Mouse (Mus musculus): Measurements from ENCODE around the gene Zfp704. TPM values are rescaled to one million over a fixed set of nuclear protein-coding genes. Genes with fewer than 3 reads are reported as not detected.

Gene Zfp704
- polyA plus RNA-seq, 1 experiment from 2014 or later: 8.5 TPM

- H3K9ac ChIP-seq: no peak overlapping the region
- peak; percentile 3; the same call in 1 of the 2 replicates for ATAC-seq (ENCODE audit: low read depth)
- peak overlapping the region; percentile 33 for H3K4me2 ChIP-seq
- peak overlapping the region; percentile 78 for H3K27ac ChIP-seq (replicated peaks)
- H3K4me3 ChIP-seq: no peak overlapping the region
- WGBS: 34% methylated on average over 7 of the region's 7 CpGs
- no peaks in the 10 kb centered on the region for H3K27me3 ChIP-seq
- no peaks in the 10 kb centered on the region for H3K9me3 ChIP-seq
- H3K36me3 ChIP-seq: no peaks in the 10 kb centered on the region
- H3K4me1 ChIP-seq (replicated peaks): peaks cover 65% of the 10 kb centered on the region
Measured at GRCm38 (mm10) chr3:9520728-9521054, 89.2 kb downstream of the Zfp704 start.

GRCm38 (mm10) chr3:9520051-9520727 is 89.7 kb downstream of the Zfp704 start:
- peak overlapping the region; percentile 78 for H3K27ac ChIP-seq (replicated peaks)

GRCm38 (mm10) chr3:9519491-9519890 is 90.4 kb downstream of the Zfp704 start:
- ATAC-seq (ENCODE audit: low read depth): no peak
- H3K27ac ChIP-seq (replicated peaks): peak overlapping the region; percentile 78
- no peaks in the 10 kb centered on the region for H3K36me3 ChIP-seq
- no peak overlapping the region for H3K4me2 ChIP-seq
- H3K9me3 ChIP-seq: no peaks in the 10 kb centered on the region
- peaks cover 65% of the 10 kb centered on the region for H3K4me1 ChIP-seq (replicated peaks)
- H3K9ac ChIP-seq: 0 out of 2 replicates have a peak overlapping the region, but pooled peaks have one; percentile 56
- 43% methylated on average over 4 of the region's 4 CpGs for WGBS
- no peaks in the 10 kb centered on the region for H3K27me3 ChIP-seq
- H3K4me3 ChIP-seq: no peak overlapping the region

More at GRCm38 (mm10) chr3:9520051-9520727, 89.7 kb downstream of the Zfp704 start:
- ATAC-seq (ENCODE audit: low read depth): peak; percentile 86
- Histone ChIP-seq H3K36me3 (no peaks in the 10 kb centered on the region), H3K9me3 (no peaks in the 10 kb centered on the region), H3K9ac (peak overlapping the region; percentile 56; the same call in 1 of the 2 replicates), H3K4me2 (peak overlapping the region; percentile 33), H3K4me1 (replicated peaks) (peaks cover 65% of the 10 kb centered on the region), H3K27me3 (no peaks in the 10 kb centered on the region), H3K4me3 (no peak overlapping the region)
- WGBS: 6% methylated on average over 17 of the region's 17 CpGs

GRCm38 (mm10) chr3:9518936-9519335 is 90.9 kb downstream of the Zfp704 start:
- Histone ChIP-seq H3K4me3 (no peak overlapping the region), H3K4me2 (no peak overlapping the region), H3K27ac (replicated peaks) (peak overlapping the region; percentile 78; the same call in 1 of the 2 replicates), H3K36me3 (no peaks in the 10 kb centered on the region), H3K9me3 (no peaks in the 10 kb centered on the region), H3K27me3 (no peaks in the 10 kb centered on the region), H3K4me1 (replicated peaks) (peaks cover 64% of the 10 kb centered on the region), H3K9ac (no peak overlapping the region)
- WGBS: 95% methylated on average over 7 of the region's 7 CpGs
- no peak for ATAC-seq (ENCODE audit: low read depth)

GRCm38 (mm10) chr3:9516119-9516855 is 93.6 kb downstream of the Zfp704 start:
- H3K36me3 ChIP-seq: no peaks in the 10 kb centered on the region
- H3K27ac ChIP-seq (replicated peaks): no peak overlapping the region
- no peak for ATAC-seq (ENCODE audit: low read depth)
- no peak overlapping the region for H3K4me3 ChIP-seq
- no peak overlapping the region for H3K9ac ChIP-seq
- H3K4me1 ChIP-seq (replicated peaks): peaks cover 50% of the 10 kb centered on the region
- 71% methylated on average over 7 of the region's 8 CpGs for WGBS
- no peak overlapping the region for H3K4me2 ChIP-seq
- H3K27me3 ChIP-seq: no peaks in the 10 kb centered on the region
- no peaks in the 10 kb centered on the region for H3K9me3 ChIP-seq

- no peaks in the 10 kb centered on the region for H3K27me3 ChIP-seq
- no peak overlapping the region for H3K4me3 ChIP-seq
- no peaks in the 10 kb centered on the region for H3K36me3 ChIP-seq
- H3K4me2 ChIP-seq: no peak overlapping the region
- WGBS: 86% methylated on average over 8 of the region's 8 CpGs
- no peak for ATAC-seq (ENCODE audit: low read depth)
- H3K4me1 ChIP-seq (replicated peaks): peaks cover 43% of the 10 kb centered on the region
- H3K27ac ChIP-seq (replicated peaks): no peak overlapping the region
- no peak overlapping the region for H3K9ac ChIP-seq
- H3K9me3 ChIP-seq: no peaks in the 10 kb centered on the region
Measured at GRCm38 (mm10) chr3:9515527-9515926, 94.4 kb downstream of the Zfp704 start.

- Histone ChIP-seq H3K36me3 (no peaks in the 10 kb centered on the region), H3K4me1 (replicated peaks) (peaks cover 25% of the 10 kb centered on the region), H3K4me3 (no peak overlapping the region), H3K4me2 (no peak overlapping the region), H3K9me3 (no peaks in the 10 kb centered on the region), H3K9ac (no peak overlapping the region), H3K27ac (replicated peaks) (peak overlapping the region; percentile 46; the same call in 1 of the 2 replicates), H3K27me3 (no peaks in the 10 kb centered on the region)
- WGBS: 17% methylated on average over 7 of the region's 7 CpGs
- peak; percentile 49; the same call in 1 of the 2 replicates for ATAC-seq (ENCODE audit: low read depth)
Measured at GRCm38 (mm10) chr3:9513703-9514110, 96.2 kb downstream of the Zfp704 start.

- H3K27me3 ChIP-seq: no peaks in the 10 kb centered on the region
- no peaks in the 10 kb centered on the region for H3K36me3 ChIP-seq
- no peaks in the 10 kb centered on the region for H3K9me3 ChIP-seq
- ATAC-seq (ENCODE audit: low read depth): no peak
- H3K27ac ChIP-seq (replicated peaks): no peak overlapping the region
- no peak overlapping the region for H3K4me2 ChIP-seq
- WGBS: 95% methylated on average over 10 of the region's 10 CpGs
- H3K9ac ChIP-seq: no peak overlapping the region
- no peak overlapping the region for H3K4me3 ChIP-seq
- H3K4me1 ChIP-seq (replicated peaks): peaks cover 20% of the 10 kb centered on the region
Measured at GRCm38 (mm10) chr3:9512199-9512598, 97.7 kb downstream of the Zfp704 start.

- no peak overlapping the region for H3K4me3 ChIP-seq
- H3K4me1 ChIP-seq (replicated peaks): peaks cover 19% of the 10 kb centered on the region
- WGBS: 75% methylated on average over 6 of the region's 6 CpGs
- no peak overlapping the region for H3K27ac ChIP-seq (replicated peaks)
- H3K27me3 ChIP-seq: no peaks in the 10 kb centered on the region
- no peak overlapping the region for H3K9ac ChIP-seq
- no peak for ATAC-seq (ENCODE audit: low read depth)
- no peaks in the 10 kb centered on the region for H3K36me3 ChIP-seq
- H3K4me2 ChIP-seq: no peak overlapping the region
- H3K9me3 ChIP-seq: no peaks in the 10 kb centered on the region
Measured at GRCm38 (mm10) chr3:9505692-9506211, 104.1 kb downstream of the Zfp704 start.

- no peaks in the 10 kb centered on the region for H3K27me3 ChIP-seq
- no peak overlapping the region for H3K27ac ChIP-seq (replicated peaks)
- H3K9ac ChIP-seq: no peak overlapping the region
- no peak overlapping the region for H3K4me2 ChIP-seq
- no peak for ATAC-seq (ENCODE audit: low read depth)
- peaks cover 33% of the 10 kb centered on the region for H3K4me1 ChIP-seq (replicated peaks)
- no peaks in the 10 kb centered on the region for H3K9me3 ChIP-seq
- no peak overlapping the region for H3K4me3 ChIP-seq
- WGBS: 96% methylated on average over 4 of the region's 4 CpGs
- no peaks in the 10 kb centered on the region for H3K36me3 ChIP-seq
Measured at GRCm38 (mm10) chr3:9504371-9504770, 105.5 kb downstream of the Zfp704 start.

- no peak overlapping the region for H3K4me3 ChIP-seq
- ATAC-seq (ENCODE audit: low read depth): peak; percentile 98
- peak overlapping the region; percentile 36 for H3K4me2 ChIP-seq
- peak overlapping the region; percentile 35; the same call in 1 of the 2 replicates for H3K9ac ChIP-seq
- peak overlapping the region; percentile 90 for H3K27ac ChIP-seq (replicated peaks)
- H3K27me3 ChIP-seq: no peaks in the 10 kb centered on the region
- H3K9me3 ChIP-seq: no peaks in the 10 kb centered on the region
- 5% methylated on average over 6 of the region's 6 CpGs for WGBS
- no peaks in the 10 kb centered on the region for H3K36me3 ChIP-seq
- H3K4me1 ChIP-seq (replicated peaks): peaks cover 54% of the 10 kb centered on the region
Measured at GRCm38 (mm10) chr3:9500725-9501124, 109.2 kb downstream of the Zfp704 start.

- Histone ChIP-seq H3K27ac (replicated peaks) (peak overlapping the region; percentile 90), H3K4me1 (replicated peaks) (peaks cover 54% of the 10 kb centered on the region), H3K9ac (peak overlapping the region; percentile 35; the same call in 1 of the 2 replicates), H3K4me3 (no peak overlapping the region), H3K36me3 (no peaks in the 10 kb centered on the region), H3K9me3 (no peaks in the 10 kb centered on the region), H3K27me3 (no peaks in the 10 kb centered on the region), H3K4me2 (peak overlapping the region; percentile 36)
- ATAC-seq (ENCODE audit: low read depth): peak; percentile 64
- WGBS: 29% methylated on average over 8 of the region's 8 CpGs
Measured at GRCm38 (mm10) chr3:9499994-9500553, 109.8 kb downstream of the Zfp704 start.

All from neural tube, embryonic 13.5 days (tissue).